Mouse (Mus musculus): ENCODE measurements around the gene Cdh23. TPM values are rescaled to one million over a fixed set of nuclear protein-coding genes. Genes with fewer than 3 reads are reported as not detected.

The Cdh23 gene
- polyA plus RNA-seq, 1 experiment: not detected

DNA sequence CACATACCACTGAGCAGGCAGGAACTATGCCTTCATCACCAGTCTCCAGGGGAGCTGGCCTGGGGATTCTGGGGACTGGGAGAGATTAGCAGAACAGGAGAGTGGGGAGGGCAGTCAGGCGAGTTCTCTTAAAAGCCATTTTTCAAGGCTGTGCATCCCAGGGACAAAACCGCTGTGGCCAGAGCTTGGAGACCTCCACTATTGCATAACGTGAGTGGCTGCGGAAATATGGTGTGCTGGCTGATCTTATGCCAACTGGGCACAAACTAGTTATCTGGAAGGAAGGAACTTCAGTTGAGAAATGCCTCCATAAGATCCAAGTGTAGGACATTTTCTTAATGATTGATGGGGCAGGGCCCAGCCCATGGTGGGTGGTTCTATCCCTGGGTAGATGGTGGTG lies 42.6 kb downstream of the Cdh23 start:
- Histone ChIP-seq H3K4me1 (ENCODE audit: control insufficient read depth, insufficient read depth, low read length) (no peaks in the 10 kb centered on the region), H3K27ac (ENCODE audit: insufficient read depth, low read depth, low read length) (no peak overlapping the region), H3K4me3 (ENCODE audit: insufficient read depth, low read length) (no peak overlapping the region)
- TF ChIP-seq CTCF (IDR thresholded peaks at IDR 0.05; ENCODE audit: low read depth, low read length) (no peak), POLR2A (IDR thresholded peaks at IDR 0.05; ENCODE audit: borderline replicate concordance, low read depth, low read length) (no peak)

DNA sequence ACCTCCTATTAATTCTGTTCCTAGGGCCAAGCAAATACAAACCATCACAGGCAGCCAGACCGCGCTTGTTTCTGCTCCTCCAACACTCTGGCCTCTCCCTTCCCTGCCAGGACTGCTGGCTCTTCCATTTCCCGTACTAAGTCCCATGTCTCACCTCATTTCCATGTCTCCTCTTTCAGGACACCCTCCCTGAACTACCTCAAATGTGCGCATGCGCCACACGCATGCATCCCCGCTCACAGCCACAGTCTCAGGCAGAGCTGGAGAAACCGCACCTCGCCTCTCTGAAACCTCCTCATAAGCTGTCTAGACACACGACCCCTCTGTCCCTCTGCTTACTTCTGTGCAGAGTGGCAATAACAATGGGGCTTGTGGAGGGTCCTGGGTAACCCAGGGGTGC lies 43.2 kb downstream of the Cdh23 start:
- H3K4me3 ChIP-seq (ENCODE audit: insufficient read depth, low read length): no peak overlapping the region
- H3K4me1 ChIP-seq (ENCODE audit: control insufficient read depth, insufficient read depth, low read length): no peaks in the 10 kb centered on the region
- no peak for TF ChIP-seq POLR2A (IDR thresholded peaks at IDR 0.05; ENCODE audit: borderline replicate concordance, low read depth, low read length)
- TF ChIP-seq CTCF (IDR thresholded peaks at IDR 0.05; ENCODE audit: low read depth, low read length): no peak
- no peak overlapping the region for H3K27ac ChIP-seq (ENCODE audit: insufficient read depth, low read depth, low read length)

DNA sequence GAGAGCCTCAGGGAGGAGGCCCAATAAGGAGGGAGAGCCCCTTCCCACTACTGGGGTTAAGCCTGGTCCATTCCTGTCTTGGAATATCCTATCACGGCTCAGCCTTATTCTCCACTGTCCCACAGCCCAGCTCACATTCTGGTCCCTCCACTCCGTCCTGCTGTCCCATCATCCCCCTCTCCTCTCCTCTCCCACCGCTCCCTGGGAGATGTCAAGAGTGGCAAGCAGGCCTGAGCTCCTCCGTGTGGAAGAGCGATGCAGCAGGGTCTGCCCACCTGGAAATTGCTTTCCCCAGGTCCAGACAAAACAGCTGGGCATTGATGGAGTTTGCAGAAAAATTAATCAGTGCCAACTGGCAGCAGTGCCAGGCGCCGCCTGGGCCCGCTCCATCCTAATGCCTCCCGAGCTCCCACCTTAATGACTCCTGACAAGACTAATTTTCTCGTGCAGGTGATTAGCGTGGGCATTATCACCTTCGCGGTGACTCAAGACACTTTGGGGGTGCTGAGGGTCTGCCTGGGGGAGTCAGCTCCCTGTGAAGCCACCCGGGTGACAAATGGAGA lies 52.1 kb downstream of the Cdh23 start:
- H3K4me1 ChIP-seq (ENCODE audit: control insufficient read depth, insufficient read depth, low read length): no peaks in the 10 kb centered on the region
- H3K27ac ChIP-seq (ENCODE audit: insufficient read depth, low read depth, low read length): no peak overlapping the region
- TF ChIP-seq POLR2A (IDR thresholded peaks at IDR 0.05; ENCODE audit: borderline replicate concordance, low read depth, low read length) (no peak), CTCF (IDR thresholded peaks at IDR 0.05; ENCODE audit: low read depth, low read length) (no peak)
- no peak overlapping the region for H3K4me3 ChIP-seq (ENCODE audit: insufficient read depth, low read length)

DNA sequence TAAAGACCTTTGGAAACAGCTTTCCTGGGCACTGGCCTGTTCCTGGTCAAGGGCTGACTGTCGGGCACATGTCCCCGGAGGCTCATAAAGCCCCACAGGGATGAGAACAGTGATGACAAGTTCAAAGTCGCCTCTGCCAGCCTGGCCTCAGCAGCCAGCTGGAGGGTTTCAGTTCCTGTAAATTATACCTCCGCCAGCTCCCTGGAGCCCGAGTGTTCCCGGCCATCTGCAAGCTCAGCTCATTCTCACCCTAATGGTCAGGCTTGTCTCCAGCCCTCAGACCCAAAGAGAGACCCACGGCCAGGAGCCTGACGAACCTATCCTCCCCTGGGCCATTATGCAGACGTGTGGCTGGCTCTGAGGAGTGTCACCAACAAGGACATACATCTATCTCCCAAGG lies 57.0 kb downstream of the Cdh23 start:
- no peaks in the 10 kb centered on the region for H3K4me1 ChIP-seq (ENCODE audit: control insufficient read depth, insufficient read depth, low read length)
- H3K4me3 ChIP-seq (ENCODE audit: insufficient read depth, low read length): no peak overlapping the region
- TF ChIP-seq POLR2A (IDR thresholded peaks at IDR 0.05; ENCODE audit: borderline replicate concordance, low read depth, low read length): no peak
- TF ChIP-seq CTCF (IDR thresholded peaks at IDR 0.05; ENCODE audit: low read depth, low read length): no peak
- no peak overlapping the region for H3K27ac ChIP-seq (ENCODE audit: insufficient read depth, low read depth, low read length)

DNA sequence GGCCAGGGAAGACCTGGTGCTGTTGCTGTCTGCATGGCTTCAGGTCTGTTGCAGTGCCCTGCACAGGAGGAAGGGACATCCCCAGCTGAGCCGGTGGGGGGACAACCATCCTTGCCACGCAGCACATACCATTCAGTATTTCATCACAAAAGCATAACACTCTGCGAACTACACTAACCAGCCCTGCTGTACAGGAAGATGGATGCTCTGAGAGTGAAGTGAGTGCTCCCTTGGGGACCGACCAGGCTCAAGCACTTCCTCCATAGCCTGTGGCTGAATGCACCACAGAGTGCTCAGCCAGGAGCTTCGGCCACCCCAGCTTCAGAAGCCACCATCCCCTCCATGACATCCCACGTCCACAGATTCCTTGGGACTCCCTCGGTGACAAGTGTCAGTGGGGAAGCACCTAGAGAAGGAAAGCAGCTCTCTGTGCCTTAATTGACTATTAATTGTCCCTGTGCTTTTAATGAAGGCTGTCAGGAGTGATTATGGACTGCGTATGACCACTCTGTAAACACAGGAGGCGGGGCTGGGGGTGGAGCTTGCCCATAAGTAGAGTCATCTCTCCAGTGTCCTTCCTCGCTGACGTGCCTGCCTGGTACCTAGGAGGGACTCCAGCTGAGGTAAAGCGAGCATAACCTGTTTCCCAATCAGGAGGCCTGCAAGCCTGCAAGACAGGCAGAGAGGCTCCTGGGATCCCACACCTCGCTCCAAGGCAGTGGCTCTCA lies 60.6 kb downstream of the Cdh23 start:
- TF ChIP-seq POLR2A (IDR thresholded peaks at IDR 0.05; ENCODE audit: borderline replicate concordance, low read depth, low read length) (no peak), CTCF (IDR thresholded peaks at IDR 0.05; ENCODE audit: low read depth, low read length) (no peak)
- no peaks in the 10 kb centered on the region for H3K4me1 ChIP-seq (ENCODE audit: control insufficient read depth, insufficient read depth, low read length)

DNA sequence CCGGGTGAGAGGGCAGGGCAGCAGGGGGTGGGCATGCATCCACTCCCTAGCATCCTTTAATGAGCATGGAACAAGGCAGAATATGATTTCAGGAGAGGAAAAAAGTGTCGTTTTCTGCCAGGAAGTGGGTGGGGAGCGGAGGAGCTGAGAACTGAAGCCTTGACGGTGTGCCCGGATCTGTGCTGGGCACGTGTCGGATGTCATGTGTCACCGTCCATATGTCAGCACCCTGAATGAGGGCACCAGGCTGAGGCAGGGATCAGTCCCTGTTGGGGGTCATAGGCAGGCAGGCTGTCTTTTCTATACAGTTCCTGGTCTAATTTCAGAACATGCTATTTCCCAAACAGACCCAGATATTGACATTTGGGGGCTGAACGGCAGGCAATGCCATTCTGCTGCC lies 61.9 kb downstream of the Cdh23 start:
- H3K27ac ChIP-seq (ENCODE audit: insufficient read depth, low read depth, low read length): no peak overlapping the region
- no peak overlapping the region for H3K4me3 ChIP-seq (ENCODE audit: insufficient read depth, low read length)
- TF ChIP-seq POLR2A (IDR thresholded peaks at IDR 0.05; ENCODE audit: borderline replicate concordance, low read depth, low read length) (no peak), CTCF (IDR thresholded peaks at IDR 0.05; ENCODE audit: low read depth, low read length) (no peak)
- H3K4me1 ChIP-seq (ENCODE audit: control insufficient read depth, insufficient read depth, low read length): no peaks in the 10 kb centered on the region

More for the DNA sequence above, 60.6 kb downstream of the Cdh23 start:
- H3K4me3 ChIP-seq (ENCODE audit: insufficient read depth, low read length): no peak overlapping the region
- H3K27ac ChIP-seq (ENCODE audit: insufficient read depth, low read depth, low read length): no peak overlapping the region

DNA sequence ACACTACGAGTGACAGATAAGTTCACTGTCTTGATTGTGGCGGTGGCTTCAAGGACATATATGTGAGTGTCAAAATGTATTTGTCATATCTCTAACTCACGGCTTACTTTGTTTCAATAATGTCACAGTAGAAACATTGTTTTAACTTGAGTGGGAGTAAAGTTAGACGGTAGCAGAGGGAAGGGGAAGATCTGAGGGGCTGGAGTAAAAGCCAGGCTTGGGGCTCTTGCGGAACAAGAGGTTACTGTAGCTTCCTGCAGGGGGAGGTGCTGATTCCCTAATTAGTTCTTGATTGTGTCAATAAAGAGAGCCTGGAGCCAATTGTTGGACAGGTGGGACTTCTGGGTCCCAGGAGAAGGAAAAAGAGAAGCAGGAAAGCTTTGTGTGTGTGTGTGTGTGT lies 70.2 kb downstream of the Cdh23 start:
- H3K4me1 ChIP-seq (ENCODE audit: control insufficient read depth, insufficient read depth, low read length): no peaks in the 10 kb centered on the region
- H3K4me3 ChIP-seq (ENCODE audit: insufficient read depth, low read length): no peak overlapping the region
- no peak overlapping the region for H3K27ac ChIP-seq (ENCODE audit: insufficient read depth, low read depth, low read length)
- TF ChIP-seq CTCF (IDR thresholded peaks at IDR 0.05; ENCODE audit: low read depth, low read length) (no peak), POLR2A (IDR thresholded peaks at IDR 0.05; ENCODE audit: borderline replicate concordance, low read depth, low read length) (no peak)

DNA sequence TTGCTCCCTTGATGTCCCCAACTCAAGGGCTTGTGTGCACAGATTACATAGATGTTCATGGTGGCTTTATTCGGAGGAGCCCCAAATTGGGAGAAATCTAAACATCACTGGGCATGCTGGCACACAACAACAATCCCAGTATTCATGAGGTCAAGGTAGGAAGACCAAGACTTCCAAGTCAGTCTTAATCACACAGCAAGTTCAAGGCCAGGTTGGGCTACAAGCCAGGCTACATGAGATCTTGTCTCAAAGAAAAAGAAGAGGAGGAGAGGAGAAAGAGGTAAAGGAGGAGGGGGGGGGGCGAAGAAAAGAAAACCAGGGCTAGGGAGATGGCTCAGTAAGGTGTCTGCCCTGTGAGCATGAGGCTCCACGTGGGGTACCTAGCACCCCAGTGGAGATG lies 70.8 kb downstream of the Cdh23 start:
- H3K27ac ChIP-seq (ENCODE audit: insufficient read depth, low read depth, low read length): no peak overlapping the region
- H3K4me1 ChIP-seq (ENCODE audit: control insufficient read depth, insufficient read depth, low read length): no peaks in the 10 kb centered on the region
- no peak for TF ChIP-seq CTCF (IDR thresholded peaks at IDR 0.05; ENCODE audit: low read depth, low read length)
- no peak for TF ChIP-seq POLR2A (IDR thresholded peaks at IDR 0.05; ENCODE audit: borderline replicate concordance, low read depth, low read length)
- H3K4me3 ChIP-seq (ENCODE audit: insufficient read depth, low read length): no peak overlapping the region

DNA sequence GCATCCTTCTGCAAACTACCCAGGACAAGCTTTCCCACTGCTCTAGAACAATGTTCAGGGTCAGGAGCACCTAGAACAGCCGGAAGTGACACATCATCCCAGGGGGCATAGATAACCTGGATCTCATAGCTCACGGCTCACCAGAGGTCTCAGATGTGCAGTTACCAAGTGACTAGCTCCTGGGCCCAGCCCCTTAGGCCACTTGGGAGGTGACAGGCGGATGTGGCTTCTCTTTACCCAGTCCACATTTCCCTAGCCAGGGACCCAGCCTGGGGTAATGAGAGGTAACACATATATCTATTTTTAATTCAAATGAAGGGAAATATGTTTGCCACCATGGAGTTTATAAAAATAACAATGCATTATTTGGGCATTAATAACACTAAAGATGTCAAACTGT lies 71.3 kb downstream of the Cdh23 start:
- H3K4me1 ChIP-seq (ENCODE audit: control insufficient read depth, insufficient read depth, low read length): no peaks in the 10 kb centered on the region
- H3K27ac ChIP-seq (ENCODE audit: insufficient read depth, low read depth, low read length): no peak overlapping the region
- no peak for TF ChIP-seq POLR2A (IDR thresholded peaks at IDR 0.05; ENCODE audit: borderline replicate concordance, low read depth, low read length)
- no peak for TF ChIP-seq CTCF (IDR thresholded peaks at IDR 0.05; ENCODE audit: low read depth, low read length)
- H3K4me3 ChIP-seq (ENCODE audit: insufficient read depth, low read length): no peak overlapping the region

DNA sequence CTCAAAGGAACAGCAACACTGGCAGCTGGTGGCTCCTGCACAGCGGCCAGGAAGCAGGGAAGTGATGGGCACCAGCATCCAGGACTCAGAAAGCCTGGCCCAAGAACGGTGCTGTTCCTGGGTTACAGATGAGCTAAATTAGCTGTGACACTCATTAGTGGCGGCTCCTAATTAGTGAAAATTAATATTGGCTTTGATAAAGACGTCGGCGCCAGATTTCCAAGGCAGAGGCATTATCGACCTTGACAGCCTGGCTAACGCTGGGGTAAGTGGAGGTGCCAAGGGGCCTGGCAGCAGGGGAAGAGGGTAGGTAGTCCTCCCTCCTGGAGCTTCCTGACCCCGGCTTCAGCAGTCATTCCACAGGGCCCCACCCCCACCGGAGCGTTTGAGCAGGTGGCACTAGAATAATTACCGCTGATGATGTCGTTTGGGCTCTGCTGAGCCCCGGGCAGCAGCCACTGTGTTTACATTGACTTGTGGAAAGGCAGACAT lies 72.0 kb downstream of the Cdh23 start:
- H3K4me1 ChIP-seq (ENCODE audit: control insufficient read depth, insufficient read depth, low read length): no peaks in the 10 kb centered on the region
- H3K4me3 ChIP-seq (ENCODE audit: insufficient read depth, low read length): no peak overlapping the region
- no peak overlapping the region for H3K27ac ChIP-seq (ENCODE audit: insufficient read depth, low read depth, low read length)
- TF ChIP-seq POLR2A (IDR thresholded peaks at IDR 0.05; ENCODE audit: borderline replicate concordance, low read depth, low read length): no peak
- TF ChIP-seq CTCF (IDR thresholded peaks at IDR 0.05; ENCODE audit: low read depth, low read length): no peak

All from bone marrow macrophage, adult 2 months (primary cell).